Mouse (Mus musculus) ES-E14 (cell line): Measurements from ENCODE around the gene Ctsm.

Source experiments
- CHD2 ChIP-seq: IDR thresholded peaks from 2 replicates; pipeline ENCODE4 v1.6.1; 2014; ENCODE audit warnings: mild to moderate bottlenecking, low read depth, low read length, inconsistent platforms
- MAFK ChIP-seq: IDR thresholded peaks from 2 replicates; pipeline ENCODE4 v1.6.1; 2014; ENCODE audit warnings: mild to moderate bottlenecking, low read depth, low read length, inconsistent platforms; ENCODE audit not compliant: insufficient read depth
- ZC3H11A ChIP-seq: IDR thresholded peaks from 2 replicates; pipeline ENCODE4 v1.6.1; 2012; ENCODE audit warnings: low read depth, mild to moderate bottlenecking, inconsistent platforms, low read length, borderline replicate concordance
- ZNF384 ChIP-seq: IDR thresholded peaks from 2 replicates; pipeline ENCODE4 v1.6.1; 2012; ENCODE audit warnings: low read depth, low read length, inconsistent platforms

GRCm38 (mm10) chr13:61570027-61570426 lies 28.4 kb upstream of the Ctsm start, which contains the start of gene Cts3:
- TF ChIP-seq MAFK (no peak), ZC3H11A (no peak), CHD2 (no peak), ZNF384 (no peak)
